Mouse (Mus musculus): ENCODE data around the gene Clip2. TPM values are rescaled to one million over a fixed set of nuclear protein-coding genes. Genes with fewer than 3 reads are reported as not detected.

Gene Clip2
- 13.4 and 15.3 TPM in 2 replicates for polyA plus RNA-seq (2015; fragmentation: Nextera tagmentation; extraction: Ambion mirVana)

DNA sequence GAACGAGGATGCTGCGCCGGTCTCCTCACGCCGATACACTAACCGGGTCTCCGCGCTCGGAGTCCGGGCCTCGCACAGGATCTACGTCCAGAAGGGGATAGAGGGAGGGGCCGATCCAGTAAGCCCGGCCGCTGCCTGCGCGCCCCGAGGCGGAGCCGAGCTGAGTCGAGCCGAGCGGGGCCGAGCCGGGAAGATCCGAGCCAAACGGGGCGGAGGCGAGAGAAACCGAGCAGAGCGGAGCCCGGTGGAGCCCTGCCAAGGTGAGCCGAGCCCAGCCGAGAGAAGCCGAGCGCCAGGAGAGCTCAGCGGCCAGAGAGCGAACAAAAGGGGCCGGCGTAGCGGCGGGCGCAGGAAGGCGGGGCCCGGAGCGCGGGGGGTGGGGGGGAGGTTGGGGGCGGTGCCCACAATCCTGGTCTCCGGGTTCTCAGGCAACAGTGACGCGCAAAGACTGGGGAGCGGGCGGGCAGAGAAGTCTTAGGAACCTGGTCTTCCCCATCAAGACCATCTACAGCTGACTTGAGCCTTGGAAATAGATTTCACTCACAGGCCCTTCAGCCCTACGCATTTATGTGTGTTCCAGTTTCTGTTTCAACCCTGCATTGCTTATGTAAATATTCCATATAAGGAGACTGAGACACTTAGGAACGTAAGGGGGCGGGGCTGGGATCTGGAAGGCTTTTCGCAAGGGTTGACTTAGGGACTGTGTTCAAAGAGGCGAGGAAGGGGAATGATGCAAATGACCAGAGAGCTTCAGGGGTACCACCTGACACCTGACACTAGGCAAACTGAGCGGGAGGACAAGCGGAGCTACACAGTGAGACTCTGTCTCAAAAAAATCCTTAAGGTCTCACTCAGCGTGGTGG lies at the start of gene Clip2:
Gene Clip2, minus strand, starts transcription at position 325 of the 863 bp plus-strand sequence.
- peak; percentile 93 for ATAC-seq

DNA sequence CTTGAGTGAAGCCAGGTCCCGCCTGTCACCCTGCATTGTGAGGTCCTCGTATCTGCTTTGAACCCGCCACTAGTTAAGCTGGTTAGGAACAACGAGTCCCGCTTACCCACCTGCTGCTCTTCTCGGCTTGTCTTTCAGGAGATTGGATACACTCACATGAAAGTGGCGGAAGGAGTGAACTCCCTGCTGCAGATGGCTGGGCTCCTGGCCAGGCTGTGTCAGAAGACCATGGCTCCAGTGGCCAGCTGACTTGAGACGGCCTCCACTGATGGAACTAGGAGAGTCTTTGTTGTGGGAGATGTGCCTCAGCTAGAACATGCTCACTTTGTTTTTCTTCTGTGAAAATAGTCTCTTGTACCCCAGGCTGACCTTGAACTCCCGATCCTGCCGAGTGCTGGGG lies 45.5 kb upstream of the Clip2 start:
- H3K4me1 ChIP-seq (replicated peaks), result no peaks in the 10 kb centered on the region
- no peaks in the 10 kb centered on the region for H3K9me3 ChIP-seq
- 80% methylated on average over 10 of the region's 10 CpGs for WGBS
- H3K27me3 ChIP-seq, result no peaks in the 10 kb centered on the region
- H3K4me2 ChIP-seq (replicated peaks), result no peak overlapping the region
- H3K27ac ChIP-seq, result no peak overlapping the region
- no peak overlapping the region for H3K4me3 ChIP-seq (replicated peaks)
- ATAC-seq, result no peak
- H3K36me3 ChIP-seq, result peaks cover 77% of the 10 kb centered on the region
- no peak overlapping the region for H3K9ac ChIP-seq (replicated peaks)

More for the DNA sequence above, at the start of gene Clip2:
- Histone ChIP-seq H3K27ac (peak within 1 kb of the TSS; percentile 99), H3K4me1 (replicated peaks) (peaks cover 63% of the 10 kb centered on the region), H3K4me2 (replicated peaks) (peak within 1 kb of the TSS; percentile 90), H3K4me3 (replicated peaks) (peak within 1 kb of the TSS; percentile 93), H3K36me3 (no peaks in the 10 kb centered on the region), H3K9me3 (0 out of 2 replicates have a peak, but pooled peaks cover under 1% of the 10 kb centered on the region), H3K27me3 (no peaks in the 10 kb centered on the region), H3K9ac (replicated peaks) (peak within 1 kb of the TSS; percentile 99)
- WGBS, result under 1% methylated on average over 59 of the region's 61 CpGs

DNA sequence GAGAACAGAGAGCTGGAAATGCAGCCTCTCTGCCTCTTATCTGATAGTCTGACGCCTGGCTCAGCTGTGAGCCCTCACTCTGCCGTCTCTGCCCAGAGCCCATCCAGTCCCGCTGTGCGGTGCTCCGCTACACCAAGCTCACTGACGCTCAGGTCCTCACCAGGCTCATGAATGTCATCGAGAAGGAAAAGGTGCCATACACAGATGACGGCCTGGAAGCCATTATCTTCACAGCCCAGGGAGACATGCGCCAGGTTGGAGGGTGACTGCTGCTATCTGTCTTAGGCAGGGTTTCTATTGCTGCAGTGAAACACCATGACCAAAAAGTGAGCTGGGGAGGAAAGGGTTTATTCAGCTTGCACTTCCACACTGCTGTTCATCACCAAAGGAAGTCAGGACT lies 40.9 kb upstream of the Clip2 start:
- ATAC-seq, result no peak
- Histone ChIP-seq H3K9me3 (no peaks in the 10 kb centered on the region), H3K27me3 (no peaks in the 10 kb centered on the region), H3K9ac (replicated peaks) (no peak overlapping the region), H3K27ac (no peak overlapping the region), H3K4me1 (replicated peaks) (no peaks in the 10 kb centered on the region), H3K4me2 (replicated peaks) (no peak overlapping the region), H3K36me3 (peaks cover 90% of the 10 kb centered on the region), H3K4me3 (replicated peaks) (no peak overlapping the region)
- WGBS, result 88% methylated on average over 9 of the region's 9 CpGs

DNA sequence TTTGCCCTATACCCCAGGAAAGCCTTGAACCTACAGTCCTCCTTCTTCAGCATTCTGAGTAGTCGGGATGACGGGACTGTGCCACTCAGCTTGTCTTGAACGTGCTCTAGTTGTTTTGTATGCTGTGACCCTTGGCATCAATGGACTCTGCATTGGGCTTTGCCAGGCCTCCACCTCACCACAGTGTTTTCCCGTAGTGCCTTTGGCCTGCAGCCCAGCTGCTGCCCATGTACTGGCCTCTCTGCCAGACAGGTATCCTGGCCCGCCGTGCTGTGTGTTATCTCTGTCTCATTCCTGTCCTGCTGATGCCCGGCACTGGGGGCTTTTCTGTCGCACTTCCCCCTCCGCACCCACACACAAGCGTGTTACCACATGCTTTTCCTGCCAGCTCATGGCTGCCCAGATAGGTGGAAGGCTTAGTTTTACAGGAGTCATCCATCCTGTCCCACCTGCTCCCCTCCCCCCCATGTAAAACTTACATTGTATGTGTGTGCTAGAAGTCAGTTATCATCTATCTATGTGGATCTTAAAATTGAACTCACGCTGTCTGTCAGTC lies 39.9 kb upstream of the Clip2 start:
- Histone ChIP-seq H3K27me3 (no peaks in the 10 kb centered on the region), H3K4me2 (replicated peaks) (no peak overlapping the region), H3K4me1 (replicated peaks) (no peaks in the 10 kb centered on the region), H3K9me3 (no peaks in the 10 kb centered on the region), H3K4me3 (replicated peaks) (no peak overlapping the region), H3K9ac (replicated peaks) (no peak overlapping the region), H3K27ac (no peak overlapping the region), H3K36me3 (peaks cover 87% of the 10 kb centered on the region)
- 94% methylated on average over 11 of the region's 11 CpGs for WGBS
- no peak for ATAC-seq

DNA sequence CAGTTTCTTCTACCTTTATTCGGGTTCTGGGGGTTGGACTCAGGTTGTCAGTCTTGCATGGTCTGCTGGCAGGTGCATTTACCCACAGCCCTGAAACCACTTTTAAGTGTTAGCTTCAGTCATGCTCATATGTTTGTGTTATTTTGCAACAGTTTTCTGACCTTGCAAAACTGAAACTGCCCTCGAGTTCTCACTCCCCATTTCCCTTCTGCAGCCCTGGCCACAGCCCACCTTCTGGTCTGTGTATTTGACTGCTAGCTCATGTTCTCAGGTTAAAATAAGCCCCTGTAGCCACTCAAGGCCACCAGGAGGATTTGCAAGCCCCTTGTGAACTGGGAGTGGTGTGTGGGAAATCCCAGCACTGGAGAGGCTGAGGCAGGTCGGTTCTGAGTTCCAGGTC lies 37.7 kb upstream of the Clip2 start:
- no peak overlapping the region for H3K4me3 ChIP-seq (replicated peaks)
- no peaks in the 10 kb centered on the region for H3K27me3 ChIP-seq
- H3K27ac ChIP-seq, result no peak overlapping the region
- H3K4me1 ChIP-seq (replicated peaks), result no peaks in the 10 kb centered on the region
- H3K4me2 ChIP-seq (replicated peaks), result no peak overlapping the region
- no peak overlapping the region for H3K9ac ChIP-seq (replicated peaks)
- 92% methylated on average over 3 of the region's 3 CpGs for WGBS
- H3K9me3 ChIP-seq, result no peaks in the 10 kb centered on the region
- ATAC-seq, result no peak
- peaks cover 69% of the 10 kb centered on the region for H3K36me3 ChIP-seq

DNA sequence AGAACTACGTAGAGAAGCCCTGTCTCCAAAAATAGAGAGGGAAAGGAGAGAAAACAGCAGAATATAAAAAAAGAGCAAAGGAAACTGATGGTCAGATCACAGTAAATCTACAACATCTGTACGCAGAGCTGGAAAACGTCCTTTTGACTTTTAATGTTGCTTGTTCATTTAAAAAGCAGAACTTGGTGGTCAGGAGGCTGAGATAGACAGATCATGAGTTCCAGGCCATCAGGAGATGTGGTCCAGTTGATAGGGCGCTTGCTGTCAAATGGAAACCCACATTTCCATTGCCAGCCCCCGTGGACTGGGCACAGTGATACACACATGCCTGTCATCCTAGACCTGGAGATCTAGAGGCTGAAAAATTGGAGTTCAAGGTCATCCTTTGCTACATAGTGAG lies 32.6 kb upstream of the Clip2 start:
- 96% methylated on average over 5 of the region's 5 CpGs for WGBS
- ATAC-seq, result no peak
- H3K9ac ChIP-seq (replicated peaks), result no peak overlapping the region
- H3K4me2 ChIP-seq (replicated peaks), result no peak overlapping the region
- H3K4me3 ChIP-seq (replicated peaks), result no peak overlapping the region
- H3K27ac ChIP-seq, result no peak overlapping the region
- peaks cover 21% of the 10 kb centered on the region for H3K36me3 ChIP-seq
- no peaks in the 10 kb centered on the region for H3K27me3 ChIP-seq
- H3K4me1 ChIP-seq (replicated peaks), result peaks cover 17% of the 10 kb centered on the region
- H3K9me3 ChIP-seq, result no peaks in the 10 kb centered on the region

DNA sequence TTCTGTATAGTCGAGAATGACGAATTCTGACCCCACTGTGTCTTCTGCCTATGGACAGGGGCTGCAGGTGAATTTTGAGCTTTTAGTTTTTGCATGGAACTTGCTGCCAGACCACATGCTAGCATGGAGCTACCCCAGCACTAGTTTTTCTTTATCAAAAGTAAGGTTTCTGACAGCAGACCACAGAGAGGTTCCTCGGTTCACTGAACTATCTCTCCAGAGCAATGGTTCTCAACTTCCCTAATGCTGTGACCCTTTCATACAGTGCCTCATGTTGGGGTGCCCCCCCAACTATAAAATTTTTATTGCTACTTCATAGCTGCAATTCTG lies 31.6 kb upstream of the Clip2 start:
- H3K27ac ChIP-seq, result no peak overlapping the region
- H3K4me3 ChIP-seq (replicated peaks), result peak overlapping the region; percentile 91
- peak overlapping the region; percentile 84 for H3K4me2 ChIP-seq (replicated peaks)
- H3K36me3 ChIP-seq, result peaks cover 16% of the 10 kb centered on the region
- peaks cover 17% of the 10 kb centered on the region for H3K4me1 ChIP-seq (replicated peaks)
- no peaks in the 10 kb centered on the region for H3K9me3 ChIP-seq
- ATAC-seq, result no peak
- no peak overlapping the region for H3K9ac ChIP-seq (replicated peaks)
- WGBS, result 91% methylated on average over 3 of the region's 3 CpGs
- H3K27me3 ChIP-seq, result no peaks in the 10 kb centered on the region

DNA sequence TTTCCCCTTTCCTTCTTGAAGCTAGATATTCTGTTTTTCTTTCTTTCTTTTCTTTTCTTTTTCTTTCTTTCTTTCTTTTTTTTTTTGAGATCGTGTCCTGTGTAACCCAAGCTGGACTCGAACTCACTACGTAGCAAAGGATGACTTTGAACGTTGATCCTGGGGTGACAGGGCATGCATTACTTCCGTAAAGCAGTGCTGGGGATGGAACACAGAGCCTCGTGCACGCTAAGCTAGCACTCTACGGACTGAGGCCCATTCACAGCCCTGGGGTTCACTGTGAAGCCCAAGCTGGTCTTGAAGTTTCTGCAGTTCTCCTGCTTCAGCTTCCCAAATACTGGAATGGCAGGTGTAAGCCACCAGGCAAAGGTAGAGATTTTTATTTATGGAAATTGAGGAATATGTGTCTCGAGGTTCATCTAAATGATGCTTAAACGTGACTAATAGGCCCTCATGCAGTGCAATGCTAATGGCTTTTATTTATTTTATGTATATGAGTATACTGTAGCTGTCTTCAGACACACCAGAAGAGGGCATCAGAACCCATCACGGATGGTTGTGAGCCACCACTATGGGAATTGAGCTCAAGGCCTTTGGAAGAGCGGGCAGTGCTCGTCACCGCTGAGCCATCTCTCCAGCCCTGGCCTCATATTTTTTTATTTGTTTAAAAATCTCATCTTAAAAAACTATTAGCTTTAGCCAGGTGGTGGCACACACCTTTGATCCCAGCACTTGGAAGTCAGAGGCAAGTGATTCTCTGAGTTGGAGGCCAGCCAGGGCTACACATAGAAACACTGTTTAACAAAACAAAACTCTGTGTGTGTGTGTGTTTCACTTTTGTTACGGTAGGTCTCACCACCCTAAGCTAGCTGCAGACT lies 31.0 kb upstream of the Clip2 start:
- no peaks in the 10 kb centered on the region for H3K27me3 ChIP-seq
- H3K27ac ChIP-seq, result 0 out of 2 replicates have a peak overlapping the region, but pooled peaks have one; percentile 47
- H3K4me3 ChIP-seq (replicated peaks), result peak overlapping the region; percentile 91
- peak overlapping the region; percentile 84 for H3K4me2 ChIP-seq (replicated peaks)
- H3K36me3 ChIP-seq, result peaks cover 12% of the 10 kb centered on the region
- H3K9me3 ChIP-seq, result no peaks in the 10 kb centered on the region
- 0 out of 2 replicates have a peak, but pooled peaks have one; percentile 31 for ATAC-seq
- H3K9ac ChIP-seq (replicated peaks), result peak overlapping the region; percentile 84
- peaks cover 17% of the 10 kb centered on the region for H3K4me1 ChIP-seq (replicated peaks)
- WGBS, result 31% methylated on average over 15 of the region's 15 CpGs

DNA sequence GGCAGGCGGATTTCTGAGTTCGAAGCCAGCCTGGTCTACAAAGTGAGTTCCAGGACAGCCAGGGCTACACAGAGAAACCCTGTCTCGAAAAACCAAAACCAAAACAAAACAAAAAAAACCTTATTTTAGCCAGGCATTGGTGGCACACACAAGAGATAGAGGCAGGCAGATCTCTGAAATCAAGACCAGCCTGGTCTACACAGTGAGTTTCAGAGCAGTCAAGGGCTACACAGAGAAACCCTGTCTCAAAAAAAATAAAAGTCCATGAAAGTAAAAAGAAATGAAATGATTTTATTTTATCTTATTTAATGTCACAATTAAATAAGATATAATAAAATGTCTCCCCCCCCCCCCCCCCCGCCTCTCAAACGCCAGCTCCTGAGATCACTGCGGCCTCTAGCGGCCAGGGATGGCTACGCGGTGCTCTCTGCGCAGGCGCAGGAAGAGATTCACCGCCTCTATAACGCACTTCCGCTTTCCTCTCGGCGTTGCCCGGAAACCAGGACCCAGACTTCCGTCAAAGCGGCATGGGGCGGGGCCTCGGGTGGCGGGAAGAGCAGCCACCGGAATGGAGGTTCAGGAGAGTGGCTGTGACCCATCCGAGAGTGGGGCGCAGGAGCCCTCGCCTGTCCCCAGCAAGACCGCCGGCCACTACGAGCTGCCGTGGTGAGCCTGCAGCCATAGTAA lies 30.1 kb upstream of the Clip2 start:
- peak; percentile 97 for ATAC-seq
- H3K4me2 ChIP-seq (replicated peaks), result peak overlapping the region; percentile 84
- peaks cover 17% of the 10 kb centered on the region for H3K4me1 ChIP-seq (replicated peaks)
- H3K9ac ChIP-seq (replicated peaks), result peak overlapping the region; percentile 84
- WGBS, result 8% methylated on average over 29 of the region's 30 CpGs
- H3K9me3 ChIP-seq, result no peaks in the 10 kb centered on the region
- H3K36me3 ChIP-seq, result peaks cover 6% of the 10 kb centered on the region
- no peaks in the 10 kb centered on the region for H3K27me3 ChIP-seq
- peak overlapping the region; percentile 47; the same call in 1 of the 2 replicates for H3K27ac ChIP-seq
- H3K4me3 ChIP-seq (replicated peaks), result peak overlapping the region; percentile 91

DNA sequence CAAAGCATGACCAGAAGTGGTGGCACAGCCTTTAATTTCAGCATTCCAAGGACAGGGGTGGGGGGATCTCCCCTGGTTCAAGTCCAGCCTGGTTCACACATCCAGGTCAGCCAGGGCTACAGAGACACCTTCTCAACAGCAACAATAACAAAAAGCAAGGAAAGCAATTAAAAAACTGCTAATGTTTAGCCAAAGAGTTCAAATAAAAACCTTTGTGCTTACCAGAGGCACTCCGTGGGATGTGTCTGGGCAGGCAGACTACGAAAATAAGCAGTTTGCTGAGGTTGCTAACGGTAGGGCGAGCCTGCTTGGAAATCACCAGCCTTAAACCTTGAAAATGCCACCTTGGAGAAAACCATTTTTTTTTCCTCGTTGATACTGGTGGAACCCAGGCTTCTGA lies 28.9 kb upstream of the Clip2 start, which contains the start of gene Rfc2:
Gene Rfc2, plus strand, starts transcription at position 221 of the 400 bp plus-strand sequence.
- no peak for ATAC-seq
- Histone ChIP-seq H3K9me3 (no peaks in the 10 kb centered on the region), H3K4me2 (replicated peaks) (no peak within 1 kb of the TSS), H3K9ac (replicated peaks) (no peak within 1 kb of the TSS), H3K4me3 (replicated peaks) (no peak within 1 kb of the TSS), H3K4me1 (replicated peaks) (peaks cover 17% of the 10 kb centered on the region), H3K27ac (no peak within 1 kb of the TSS), H3K27me3 (no peaks in the 10 kb centered on the region), H3K36me3 (no peaks in the 10 kb centered on the region)
- WGBS, result 89% methylated on average over 5 of the region's 5 CpGs

DNA sequence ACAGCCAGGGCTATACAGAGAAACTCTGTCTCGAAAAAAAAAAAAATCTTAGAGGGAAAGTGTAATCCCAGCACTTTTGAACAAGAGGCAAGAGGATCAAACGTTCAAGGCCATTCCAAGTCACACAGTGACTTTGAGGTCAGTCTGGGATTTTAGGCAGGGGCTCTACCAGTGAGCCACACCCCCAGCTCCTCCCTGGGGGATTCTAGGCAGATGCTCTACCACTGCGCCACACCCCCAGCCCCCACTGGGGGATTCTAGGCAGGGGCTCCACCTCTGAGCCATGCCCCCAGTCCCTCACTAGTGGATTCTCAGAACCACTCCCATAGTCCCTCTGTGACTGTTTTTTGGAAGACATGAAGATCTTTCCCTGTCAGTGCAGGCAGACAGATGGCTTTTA lies 26.9 kb upstream of the Clip2 start:
- no peaks in the 10 kb centered on the region for H3K27me3 ChIP-seq
- no peak for ATAC-seq
- no peak overlapping the region for H3K4me3 ChIP-seq (replicated peaks)
- no peak overlapping the region for H3K4me2 ChIP-seq (replicated peaks)
- WGBS, result 48% methylated on average over 3 of the region's 3 CpGs
- no peak overlapping the region for H3K9ac ChIP-seq (replicated peaks)
- no peak overlapping the region for H3K27ac ChIP-seq
- H3K9me3 ChIP-seq, result no peaks in the 10 kb centered on the region
- H3K4me1 ChIP-seq (replicated peaks), result peaks cover 13% of the 10 kb centered on the region
- no peaks in the 10 kb centered on the region for H3K36me3 ChIP-seq

All from midbrain, embryonic 13.5 days (tissue).